ENCODE assay signal across 7 mouse cellular contexts in genomic region chr1:161976255-161977182, GRCm38 (mm10). TPM values are rescaled to one million over a fixed set of nuclear protein-coding genes. Genes with fewer than 3 reads are reported as not detected.
A peak's percentile ranks its signal among the peaks of the same experiment; 100 is the strongest.
DNase-seq lines count a peak whose midpoint lies in the region; ATAC-seq lines count a peak whose summit lies in the region.

No protein-coding gene starts in this region.

- peak; percentile 82 for ATAC-seq in intestine, embryonic 15.5 days
- peak; percentile 55 for ATAC-seq in midbrain, embryonic 12.5 days (ENCODE audit: low FRiP score, low read depth)

- H3K9ac ChIP-seq in intestine, embryonic 15.5 days = no peak overlapping the region
- no peak overlapping the region for H3K9ac ChIP-seq in midbrain, embryonic 12.5 days (replicated peaks)

- H3K4me1 ChIP-seq in intestine, embryonic 15.5 days (replicated peaks) = peaks cover 10% of the 10 kb centered on the region
- H3K4me1 ChIP-seq in midbrain, embryonic 12.5 days = peaks cover 7% of the 10 kb centered on the region; the same call in 1 of the 2 replicates

- no peaks in the 10 kb centered on the region for H3K27me3 ChIP-seq in intestine, embryonic 15.5 days (replicated peaks)
- H3K27me3 ChIP-seq in midbrain, embryonic 12.5 days = no peaks in the 10 kb centered on the region

- H3K36me3 ChIP-seq in intestine, embryonic 15.5 days = no peaks in the 10 kb centered on the region
- H3K36me3 ChIP-seq in midbrain, embryonic 12.5 days = no peaks in the 10 kb centered on the region

- H3K9me3 ChIP-seq in intestine, embryonic 15.5 days = no peaks in the 10 kb centered on the region
- H3K9me3 ChIP-seq in midbrain, embryonic 12.5 days = no peaks in the 10 kb centered on the region

- H3K4me3 ChIP-seq in intestine, embryonic 15.5 days (replicated peaks) = no peak overlapping the region
- no peak overlapping the region for H3K4me3 ChIP-seq in midbrain, embryonic 12.5 days

- H3K4me2 ChIP-seq in intestine, embryonic 15.5 days (replicated peaks) = no peak overlapping the region
- no peak overlapping the region for H3K4me2 ChIP-seq in midbrain, embryonic 12.5 days (replicated peaks)

- peak; percentile 69 for DNase-seq in adrenal gland, adult 2 months
- DNase-seq in embryo, embryonic 10.5 days (ENCODE audit: low spot score) = peak; percentile 95
- peak; percentile 72 for DNase-seq in gastrocnemius, postnatal 14 days
- DNase-seq in left cerebral cortex, postnatal 36 days (ENCODE audit: low spot score in 2 of 2) = peak; percentile 42 to 68
- DNase-seq in skeletal muscle tissue, adult 2 months (ENCODE audit: low read depth, low spot score) = peak; percentile 77

- intact Hi-C loops in gastrocnemius, postnatal 14 days (cut with DNase I; ENCODE audit: low total_unique reads) = no loop called here
- intact Hi-C loops in left cerebral cortex, postnatal 36 days (cut with DNase I) = loop anchor here (1.0 kb wide), 1 partner anchor 337 kb away; no protein-coding TSS in a partner anchor

- H3K27ac ChIP-seq in intestine, embryonic 15.5 days = no peak overlapping the region
- H3K27ac ChIP-seq in midbrain, embryonic 12.5 days (replicated peaks) = no peak overlapping the region

- WGBS in intestine, embryonic 15.5 days = 47% methylated on average over 16 of the region's 16 CpGs
- 52% methylated on average over 16 of the region's 16 CpGs for WGBS in midbrain, embryonic 12.5 days

RNA-seq across cellular contexts. Expression of gene 4930558K02Rik, which starts 2.9 kb away (rescaled TPM):
- not detected for total RNA-seq in adrenal gland, adult 2 months (2021)
- not detected in 2 replicates for polyA plus RNA-seq in adrenal gland, adult 2 months (2012; rRNA removed)
- total RNA-seq in gastrocnemius, postnatal 14 days (2021) = not detected
- polyA plus RNA-seq in intestine, embryonic 15.5 days (2015; fragmentation: Nextera tagmentation; extraction: Ambion mirVana) = not detected in 2 replicates
- total RNA-seq in left cerebral cortex, postnatal 36 days (2021) = not detected
- not detected in 2 replicates for polyA plus RNA-seq in midbrain, embryonic 12.5 days (2016; fragmentation: Nextera tagmentation; extraction: Ambion mirVana)

RNA-seq across cellular contexts. Expression of gene Pigc, which starts 7.5 kb away (rescaled TPM):
- 10 to 100 TPM; 14.5 to 16.2 TPM for total RNA-seq in adrenal gland, adult 2 months (2021)
- 6.5 and 12.6 TPM in 2 replicates for polyA plus RNA-seq in adrenal gland, adult 2 months (2012; rRNA removed)
- 10 to 100 TPM; 17.2 to 19.4 TPM for total RNA-seq in gastrocnemius, postnatal 14 days (2021)
- polyA plus RNA-seq in intestine, embryonic 15.5 days (2015; fragmentation: Nextera tagmentation; extraction: Ambion mirVana) = 32.8 and 34.5 TPM in 2 replicates
- total RNA-seq in left cerebral cortex, postnatal 36 days (2021) = 10 to 100 TPM; 12.3 to 16.9 TPM
- polyA plus RNA-seq in midbrain, embryonic 12.5 days (2016; fragmentation: Nextera tagmentation; extraction: Ambion mirVana) = 32.7 and 34.9 TPM in 2 replicates
